Mouse (Mus musculus) splenic B cell, adult 2 months (primary cell): ENCODE measurements around the gene Slc51a.
"Not testable (repeated sequence)": the region's sequence is repeated elsewhere in the genome, so short reads cannot be mapped to it uniquely, and the experiment has no call there.

Source experiments
- DNase-seq: peaks from one replicate; pipeline ENCODE4 v3.0.0-alpha.2; 2011; ENCODE audit warnings: low read depth, low spot score
- H3K27me3 ChIP-seq: 2 replicates; pipeline ENCODE4 v1.6.1; 2012; ENCODE audit warnings: mild to moderate bottlenecking, low read length, moderate library complexity, mixed read lengths; ENCODE audit not compliant: control insufficient read depth, poor library complexity, insufficient read depth, severe bottlenecking
- H3K36me3 ChIP-seq: 2 replicates; pipeline ENCODE4 v1.6.1; 2012; ENCODE audit warnings: mild to moderate bottlenecking, low read length, moderate library complexity, mixed read lengths; ENCODE audit not compliant: control insufficient read depth, poor library complexity, insufficient read depth, severe bottlenecking

Slc51a gene

DNA sequence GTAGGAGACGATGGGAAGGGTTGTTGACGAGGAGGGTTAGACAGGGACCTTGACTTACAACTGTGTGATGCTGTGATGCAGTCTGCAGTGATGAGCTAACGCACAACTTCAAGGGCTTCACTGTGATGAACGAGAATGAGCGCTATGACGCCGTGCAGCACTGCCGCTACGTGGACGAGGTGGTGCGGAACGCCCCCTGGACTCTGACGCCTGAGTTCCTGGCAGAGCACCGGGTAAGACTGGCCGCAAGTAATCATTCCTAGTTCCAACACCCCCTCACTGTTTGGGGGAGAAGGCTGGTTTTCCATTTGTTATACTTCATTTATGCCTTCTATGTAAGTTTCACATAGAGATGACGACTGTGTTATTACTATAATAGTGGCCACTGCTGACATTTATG lies 24.7 kb downstream of the Slc51a start:
- no peak for DNase-seq
- H3K36me3 ChIP-seq, result peaks cover 4% of the 10 kb centered on the region; the same call in 1 of the 2 replicates
- no peaks in the 10 kb centered on the region for H3K27me3 ChIP-seq

DNA sequence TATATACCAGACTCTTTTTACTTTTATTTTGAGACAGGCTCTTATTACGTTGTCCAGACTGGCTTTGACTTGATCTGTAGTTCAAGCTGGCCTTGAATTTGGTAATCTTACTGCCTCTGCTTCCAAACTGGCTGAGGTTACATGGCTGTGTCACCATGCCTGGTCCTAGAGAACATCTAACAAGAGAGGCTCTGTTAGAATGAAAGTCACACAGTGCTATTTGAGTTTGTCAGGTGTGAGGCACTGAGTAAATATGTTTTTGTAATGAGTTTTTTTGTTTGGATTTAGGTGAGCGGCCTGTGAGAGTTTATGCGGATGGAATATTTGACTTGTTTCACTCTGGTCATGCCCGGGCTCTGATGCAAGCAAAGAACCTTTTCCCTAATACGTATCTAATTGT lies 26.0 kb downstream of the Slc51a start:
- DNase-seq, result no peak
- peaks cover 4% of the 10 kb centered on the region; the same call in 1 of the 2 replicates for H3K36me3 ChIP-seq

DNA sequence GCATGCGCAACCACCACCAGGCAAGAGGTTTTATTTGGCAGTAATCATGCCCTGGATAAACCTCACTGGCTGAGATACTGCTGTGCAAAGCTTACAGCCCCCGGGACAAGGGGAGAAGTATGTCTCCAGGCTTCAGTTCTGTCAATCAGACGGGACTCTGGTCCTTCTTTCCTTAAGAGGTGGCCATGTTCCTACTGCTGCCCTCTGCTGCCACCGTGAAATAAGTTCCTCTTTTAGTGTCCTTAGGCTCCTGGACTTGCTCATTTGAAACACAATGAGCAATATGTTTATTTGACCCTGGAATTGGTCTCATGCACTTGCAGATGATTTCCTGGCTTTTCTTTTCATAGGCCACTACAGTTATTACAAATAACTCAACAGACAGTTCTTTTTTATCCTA lies 27.2 kb downstream of the Slc51a start:
- peak; percentile 20 for DNase-seq
- Histone ChIP-seq H3K27me3 (no peaks in the 10 kb centered on the region), H3K36me3 (peaks cover 4% of the 10 kb centered on the region; the same call in 1 of the 2 replicates)

More for the DNA sequence above, 26.0 kb downstream of the Slc51a start:
- no peaks in the 10 kb centered on the region for H3K27me3 ChIP-seq

DNA sequence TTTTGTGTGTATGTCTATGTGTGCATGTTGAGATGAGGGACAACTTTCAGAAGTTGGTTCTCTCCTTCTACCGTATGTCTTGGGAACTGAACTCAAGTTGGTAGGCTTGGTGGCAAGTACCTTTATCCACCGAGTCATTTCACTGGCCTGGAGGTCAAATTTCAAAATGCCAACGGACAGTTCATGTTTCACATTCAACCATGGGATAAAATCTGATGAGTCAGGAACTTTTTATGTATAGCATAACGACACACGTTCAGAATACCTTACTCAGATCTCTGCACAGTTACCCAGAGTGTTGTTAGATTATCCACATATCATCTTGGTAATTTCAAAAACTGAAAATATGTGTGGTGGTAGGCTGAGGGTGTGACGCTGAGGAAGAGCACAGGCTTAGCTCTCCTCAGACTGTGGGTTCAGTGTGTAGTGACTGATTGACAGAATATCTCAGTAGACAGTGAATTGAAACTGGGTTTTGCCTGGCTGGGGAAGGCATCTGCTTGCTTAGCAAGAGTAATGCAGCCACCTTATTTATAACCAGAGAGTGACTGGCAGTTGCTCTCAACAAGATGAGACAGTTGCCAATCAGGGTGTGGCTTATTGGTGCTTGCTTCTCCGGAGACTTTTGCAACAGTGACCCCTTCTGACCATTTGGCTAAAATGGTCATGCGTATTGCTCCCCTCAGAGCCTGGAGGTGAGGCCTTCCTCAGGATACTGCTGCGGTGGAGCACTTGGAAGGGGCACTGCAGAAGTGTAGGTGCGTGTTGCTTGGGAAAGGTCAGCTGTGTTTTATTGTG lies 29.9 kb downstream of the Slc51a start:
- Histone ChIP-seq H3K27me3 (no peaks in the 10 kb centered on the region), H3K36me3 (0 out of 2 replicates have a peak, but pooled peaks cover 2% of the 10 kb centered on the region)
- peak; percentile 74 for DNase-seq

DNA sequence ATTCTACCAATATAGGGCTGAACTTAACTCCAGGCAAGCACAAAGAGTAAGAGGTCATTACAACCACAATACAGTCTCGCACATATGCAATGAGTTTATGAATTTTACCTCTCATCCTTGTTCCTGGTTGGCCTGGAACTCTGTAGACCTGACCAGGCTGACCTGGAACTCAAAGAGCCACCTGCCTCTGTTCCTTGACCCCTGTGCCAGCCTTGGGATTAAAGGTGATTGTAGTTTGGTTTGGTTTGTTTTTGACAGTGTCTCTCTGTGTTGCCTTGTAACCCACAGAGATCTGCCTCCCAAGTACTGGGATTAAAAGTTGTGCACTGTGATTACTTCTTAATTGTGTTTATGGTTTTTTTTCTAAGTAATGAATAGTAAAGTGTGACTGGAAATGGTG lies 30.9 kb downstream of the Slc51a start:
- no peak for DNase-seq
- Histone ChIP-seq H3K36me3 (peaks cover 3% of the 10 kb centered on the region; the same call in 1 of the 2 replicates), H3K27me3 (no peaks in the 10 kb centered on the region)

DNA sequence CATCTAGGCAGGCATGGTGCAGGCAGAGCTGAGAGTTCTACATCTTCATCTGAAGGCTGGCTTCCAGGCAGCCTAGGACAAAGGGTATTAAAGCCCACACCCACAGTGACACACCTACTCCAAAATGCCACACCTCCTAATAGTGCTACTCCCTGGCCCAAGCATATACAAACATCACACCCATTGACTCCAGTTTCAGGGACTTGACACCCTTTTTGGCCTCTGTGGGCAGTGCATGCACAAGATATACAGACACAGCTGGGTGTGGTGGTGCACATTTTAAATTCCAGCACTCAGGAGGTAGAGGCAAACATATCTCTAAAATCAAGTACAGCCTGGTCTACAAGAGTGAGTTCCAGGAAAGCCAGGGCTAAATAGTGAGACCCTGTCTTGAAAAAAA lies 31.6 kb downstream of the Slc51a start:
- Histone ChIP-seq H3K36me3 (peaks cover 4% of the 10 kb centered on the region; the same call in 1 of the 2 replicates), H3K27me3 (no peaks in the 10 kb centered on the region)
- no peak for DNase-seq

DNA sequence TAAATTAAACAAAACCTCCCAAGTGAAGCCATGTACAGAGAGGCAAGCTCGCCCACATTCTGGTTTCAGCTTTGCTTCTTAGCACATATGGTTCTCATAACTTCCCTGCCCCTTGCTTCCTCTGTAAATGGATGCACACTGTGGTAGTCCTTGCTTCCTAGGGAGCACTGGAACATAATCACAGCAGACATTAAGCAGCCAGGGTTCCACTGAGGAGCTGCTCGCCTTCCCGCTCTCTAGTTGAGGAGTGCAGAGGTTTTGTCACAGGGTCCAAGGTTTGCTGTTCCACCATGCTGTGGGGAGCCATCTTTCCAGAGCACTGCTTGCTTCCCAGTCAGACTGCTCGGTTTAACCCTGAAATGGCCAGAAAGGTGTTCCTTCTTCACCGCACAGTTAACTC lies 33.0 kb downstream of the Slc51a start:
- Histone ChIP-seq H3K27me3 (no peaks in the 10 kb centered on the region), H3K36me3 (peaks cover 4% of the 10 kb centered on the region; the same call in 1 of the 2 replicates)
- no peak for DNase-seq

DNA sequence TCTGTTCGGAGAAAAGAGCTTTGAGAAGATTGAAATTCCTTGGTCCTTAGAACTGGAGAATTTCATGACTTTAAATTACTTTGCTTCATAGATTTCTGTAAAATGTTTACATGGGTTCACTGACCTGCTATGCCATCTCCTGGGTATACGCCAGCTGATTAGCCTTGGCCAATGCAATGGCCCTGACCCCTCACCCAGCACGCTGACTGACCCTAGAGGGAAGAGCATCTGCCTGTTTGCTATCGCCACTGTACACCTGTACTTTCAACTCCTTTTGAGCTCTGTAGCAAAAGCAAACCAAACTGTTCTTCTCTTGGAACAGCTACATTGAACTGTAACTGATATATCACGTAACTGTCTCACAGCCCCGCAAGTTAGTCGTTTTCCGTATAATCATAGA lies 34.6 kb downstream of the Slc51a start:
- Histone ChIP-seq H3K27me3 (no peaks in the 10 kb centered on the region), H3K36me3 (peaks cover 4% of the 10 kb centered on the region; the same call in 1 of the 2 replicates)
- no peak for DNase-seq

DNA sequence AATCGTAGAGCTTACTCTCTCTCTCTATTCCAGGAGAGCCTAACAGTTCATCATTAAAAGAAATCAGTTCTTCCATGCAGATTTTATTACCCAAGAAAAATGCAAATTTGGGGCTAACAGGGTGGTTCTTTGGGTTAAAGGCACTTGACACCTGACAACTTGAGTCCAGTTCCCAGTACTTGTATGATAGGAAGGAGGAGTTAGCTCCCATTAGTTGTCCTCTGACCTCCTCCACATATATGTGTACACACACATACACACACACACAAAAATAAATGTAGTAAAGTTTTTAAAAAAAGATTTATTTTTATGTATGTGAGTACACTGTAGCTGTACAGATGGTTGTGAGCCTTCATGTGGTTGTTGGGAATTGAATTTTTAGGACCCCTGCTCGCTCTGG lies 37.5 kb downstream of the Slc51a start:
- H3K27me3 ChIP-seq, result no peaks in the 10 kb centered on the region
- no peak for DNase-seq

DNA sequence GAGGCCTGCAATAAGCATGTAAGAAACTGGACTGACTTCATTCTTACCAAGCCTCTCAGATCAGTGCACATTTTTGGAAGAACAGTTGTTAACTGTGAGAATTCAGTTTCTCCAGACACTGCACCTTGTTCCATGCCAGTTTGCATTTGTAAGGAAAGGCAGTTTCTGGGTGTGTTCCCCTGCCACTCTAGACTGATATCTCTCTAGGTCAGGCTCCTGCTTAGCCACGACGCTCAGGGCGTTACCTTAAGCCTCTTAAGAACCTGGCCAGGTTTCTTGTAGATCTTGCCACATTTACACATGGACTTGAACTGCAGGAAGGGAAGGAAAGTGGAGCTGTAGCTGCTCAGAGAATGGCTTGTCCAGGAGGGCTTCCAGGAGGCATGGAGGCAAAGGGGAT lies 38.0 kb downstream of the Slc51a start:
- DNase-seq, result no peak

More for the DNA sequence above, 37.5 kb downstream of the Slc51a start:
- H3K36me3 ChIP-seq, result peaks cover 2% of the 10 kb centered on the region; the same call in 1 of the 2 replicates

DNA sequence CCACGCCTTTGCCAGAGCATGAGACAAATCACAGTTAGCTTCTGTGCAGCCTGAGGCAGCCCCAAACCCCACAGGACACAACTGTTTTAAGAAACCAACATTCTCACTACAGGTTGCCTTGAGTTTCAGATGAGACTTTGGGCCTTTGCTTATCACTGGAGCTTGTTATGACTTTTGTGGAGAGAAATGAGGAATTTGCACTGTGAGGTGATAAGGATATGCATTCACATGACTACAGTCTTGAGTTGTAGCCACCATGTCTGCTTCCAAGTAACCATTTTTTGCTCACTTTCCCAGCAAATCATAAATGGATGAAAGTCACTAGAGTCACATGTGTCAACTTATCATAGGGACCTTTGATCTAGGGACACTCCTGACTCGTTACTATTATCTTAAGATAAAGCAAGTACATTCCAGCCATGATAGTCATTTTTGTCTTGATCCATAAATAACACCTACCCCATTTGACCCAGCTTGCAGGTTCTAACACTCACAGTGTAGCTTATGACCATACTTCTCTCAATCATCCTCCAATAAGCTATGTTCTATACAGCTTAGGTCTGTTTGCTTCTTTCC lies 41.0 kb downstream of the Slc51a start:
- no peaks in the 10 kb centered on the region for H3K27me3 ChIP-seq
- no peak for DNase-seq
- 0 out of 2 replicates have a peak, but pooled peaks cover under 1% of the 10 kb centered on the region for H3K36me3 ChIP-seq

More for the DNA sequence above, 38.0 kb downstream of the Slc51a start:
- no peaks in the 10 kb centered on the region for H3K27me3 ChIP-seq
- peaks cover 2% of the 10 kb centered on the region; the same call in 1 of the 2 replicates for H3K36me3 ChIP-seq

DNA sequence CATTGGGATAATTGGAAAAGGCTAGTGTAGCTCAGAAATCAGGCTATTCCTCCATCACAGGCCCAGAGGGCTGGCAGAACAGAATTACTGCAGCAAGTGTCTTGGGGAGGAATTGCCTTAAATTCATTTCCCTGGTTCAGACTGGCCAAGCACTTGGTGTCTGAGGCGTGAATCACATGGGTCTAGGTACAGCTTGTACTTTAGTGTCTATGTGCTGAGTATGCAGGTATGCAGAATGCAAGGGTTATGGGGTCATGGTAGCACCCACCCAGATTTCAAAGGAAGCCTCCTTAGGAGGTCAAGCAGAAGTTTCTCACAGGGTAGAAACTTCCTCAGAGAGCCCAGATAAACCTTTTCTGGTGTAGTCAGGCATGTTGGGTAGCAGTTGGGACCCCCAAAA lies 42.1 kb downstream of the Slc51a start:
- Histone ChIP-seq H3K27me3 (no peaks in the 10 kb centered on the region), H3K36me3 (no peaks in the 10 kb centered on the region)
- DNase-seq, result no peak

DNA sequence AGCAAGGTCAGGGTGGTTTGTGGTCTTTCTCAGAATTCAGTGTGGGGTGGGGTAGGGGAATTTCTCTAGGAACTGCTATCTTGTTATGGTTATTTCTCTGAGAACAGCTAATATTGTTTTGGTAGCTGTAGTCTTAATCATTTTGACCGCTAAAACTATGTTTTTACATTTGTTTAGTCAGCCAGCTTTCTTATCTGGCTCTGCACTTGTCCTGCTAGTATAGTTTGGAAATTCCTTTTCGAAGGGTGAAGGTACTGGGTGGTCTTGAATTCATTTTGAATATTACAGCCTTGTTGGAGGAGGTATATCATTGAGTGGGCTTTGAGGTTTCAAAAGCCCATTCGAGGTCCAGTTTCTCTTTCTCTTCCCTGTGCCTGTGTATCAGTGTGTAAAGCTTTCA lies 43.1 kb downstream of the Slc51a start:
- H3K27me3 ChIP-seq, H3K36me3 ChIP-seq, DNase-seq: not testable (repeated sequence)

DNA sequence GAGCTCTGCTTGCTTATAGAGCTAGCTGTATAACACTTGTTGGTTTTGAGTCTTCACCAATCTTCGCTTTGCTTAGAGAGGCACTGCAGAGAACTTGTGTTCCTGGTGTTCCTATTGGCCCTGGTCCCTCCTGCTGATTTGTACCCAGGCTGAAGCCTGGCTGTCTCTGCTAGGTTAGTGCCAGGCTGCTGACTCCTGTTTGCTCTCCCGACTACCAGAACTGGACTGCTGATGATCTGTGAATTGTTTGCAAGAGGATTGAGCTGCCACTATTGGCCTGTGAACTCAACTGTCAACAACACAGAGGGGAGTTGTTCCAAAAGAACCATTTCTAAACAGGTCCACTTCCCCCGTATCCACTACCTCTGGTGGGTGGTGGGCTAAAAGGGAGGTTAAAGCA lies 46.2 kb downstream of the Slc51a start:
- Histone ChIP-seq H3K36me3 (no peaks in the 10 kb centered on the region), H3K27me3 (no peaks in the 10 kb centered on the region)
- DNase-seq, result no peak

DNA sequence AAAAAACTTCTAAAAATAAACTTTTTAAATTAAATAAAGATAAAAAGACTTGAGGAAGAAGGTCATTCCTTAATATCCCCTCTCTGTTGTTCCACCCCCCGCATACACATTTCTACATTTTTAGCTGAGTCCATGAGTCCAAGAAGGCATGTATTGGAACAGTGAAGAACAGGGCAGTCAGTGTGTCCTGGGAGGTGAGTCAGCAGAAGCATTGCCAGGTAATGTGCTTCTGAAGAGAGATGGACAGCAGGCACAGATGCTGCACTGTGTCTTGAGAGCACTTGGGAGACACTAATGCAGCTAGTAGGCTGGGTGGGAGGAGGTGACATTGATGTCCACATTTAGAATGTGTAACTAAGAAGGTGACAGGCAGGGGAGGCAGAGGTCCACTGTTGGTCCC lies 50.4 kb downstream of the Slc51a start:
- no peaks in the 10 kb centered on the region for H3K27me3 ChIP-seq
- no peaks in the 10 kb centered on the region for H3K36me3 ChIP-seq
- DNase-seq, result no peak
